Mouse (Mus musculus) cerebellum, adult 2 months (tissue): ENCODE data around the gene Ssc5d. TPM values are rescaled to one million over a fixed set of nuclear protein-coding genes. Genes with fewer than 3 reads are reported as not detected.

Source experiments
- DNase-seq, 2 experiments: peaks; one replicate each; pipeline ENCODE4 v3.0.0; 2021
- H3K27ac ChIP-seq: fragments of 200-500 bp; 2 replicates; pipeline ENCODE4 v1.5.1; 2012; ENCODE audit warnings: low read length, control low read depth, inconsistent platforms; ENCODE audit not compliant: insufficient read depth
- H3K27me3 ChIP-seq: fragments of 200-500 bp; 2 replicates; pipeline ENCODE4 v1.6.1; 2012; ENCODE audit warnings: inconsistent platforms, mild to moderate bottlenecking, low read length, moderate library complexity; ENCODE audit not compliant: control insufficient read depth, insufficient read depth
- H3K4me1 ChIP-seq: fragments of 200-500 bp; 2 replicates; pipeline ENCODE4 v1.6.1; 2011; ENCODE audit warnings: low read length; ENCODE audit not compliant: control insufficient read depth, insufficient read depth
- H3K4me3 ChIP-seq: fragments of 200-500 bp; replicated peaks from 2 replicates; pipeline ENCODE3; 2011; ENCODE audit warnings: mild to moderate bottlenecking, low read depth, low read length, control low read depth; ENCODE audit not compliant: insufficient read depth
- CTCF ChIP-seq: fragments of 200-500 bp; IDR thresholded peaks from 2 replicates; pipeline ENCODE4 v1.5.1; 2011; ENCODE audit warnings: low read depth, mild to moderate bottlenecking, control low read depth, low read length, moderate library complexity, borderline replicate concordance; ENCODE audit not compliant: insufficient read depth
- POLR2A ChIP-seq: fragments of 200-500 bp; IDR thresholded peaks from 2 replicates; pipeline ENCODE4 v1.6.1; 2011; ENCODE audit warnings: low read length, control low read depth, borderline replicate concordance; ENCODE audit not compliant: insufficient read depth
- WGBS: fragments of 180-500 bp; shearing (Covaris S2); methylation state at CpG from one replicate; pipeline ENCODE4 v1.1.7; 2018; 5-methylcytosine and 5-hydroxymethylcytosine counted together
- polyA plus RNA-seq: library from polyadenylated mRNA; depleted of rRNA; stranded (reverse); fragments of >200 nt; gene quantifications from 2 replicates; pipeline ENCODE4 v1.2.3, GENCODE M21; 2012

Ssc5d gene
- polyA plus RNA-seq, 1 experiment = 1.9 TPM

DNA sequence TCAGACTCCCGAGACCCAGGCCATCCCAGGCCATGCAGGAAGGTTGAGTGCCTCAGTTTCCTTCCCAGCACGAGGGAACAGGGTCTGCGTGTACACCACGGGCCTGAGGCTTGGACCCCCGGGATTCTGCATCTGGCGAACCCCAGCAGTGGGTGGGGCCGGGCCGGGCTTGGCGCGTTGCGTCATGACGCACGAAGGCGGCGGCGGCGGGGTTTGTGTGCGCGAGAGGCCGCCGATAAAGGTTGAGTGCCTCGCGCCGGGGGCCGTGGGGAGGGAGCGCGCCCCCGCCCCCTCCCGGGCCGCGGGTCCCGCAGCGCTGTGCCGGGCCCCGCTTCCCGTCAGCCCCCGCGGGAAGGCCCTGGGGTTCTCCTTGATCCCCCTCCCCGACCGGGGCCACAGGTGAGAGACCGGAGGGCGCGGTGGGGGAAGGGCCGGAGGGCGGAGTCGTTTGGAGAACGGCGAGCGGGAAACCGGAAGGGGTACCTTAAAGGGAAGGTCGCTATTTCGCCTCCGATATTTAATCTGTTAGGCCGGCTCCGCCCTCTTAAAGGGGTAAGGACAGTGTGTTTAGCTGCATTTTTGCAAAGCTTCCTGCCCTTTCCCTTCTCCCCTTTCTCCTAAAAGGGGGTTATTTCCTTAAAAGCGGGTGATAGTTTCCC, 10.4 kb upstream of the Ssc5d start, which contains the start of gene Zfp628:
Gene Zfp628 (plus strand): TSS at position 211 of the 659 bp plus-strand sequence.
- H3K4me1 ChIP-seq = peaks cover 7% of the 10 kb centered on the region
- DNase-seq = peak; percentile 94 to 97
- TF ChIP-seq CTCF = no peak
- peak; percentile 94 for TF ChIP-seq POLR2A
- peak within 1 kb of the TSS; percentile 97 for H3K4me3 ChIP-seq
- 0% methylated on average over 48 of the region's 56 CpGs for WGBS
- no peaks in the 10 kb centered on the region for H3K27me3 ChIP-seq
- H3K27ac ChIP-seq = peak within 1 kb of the TSS; percentile 85

DNA sequence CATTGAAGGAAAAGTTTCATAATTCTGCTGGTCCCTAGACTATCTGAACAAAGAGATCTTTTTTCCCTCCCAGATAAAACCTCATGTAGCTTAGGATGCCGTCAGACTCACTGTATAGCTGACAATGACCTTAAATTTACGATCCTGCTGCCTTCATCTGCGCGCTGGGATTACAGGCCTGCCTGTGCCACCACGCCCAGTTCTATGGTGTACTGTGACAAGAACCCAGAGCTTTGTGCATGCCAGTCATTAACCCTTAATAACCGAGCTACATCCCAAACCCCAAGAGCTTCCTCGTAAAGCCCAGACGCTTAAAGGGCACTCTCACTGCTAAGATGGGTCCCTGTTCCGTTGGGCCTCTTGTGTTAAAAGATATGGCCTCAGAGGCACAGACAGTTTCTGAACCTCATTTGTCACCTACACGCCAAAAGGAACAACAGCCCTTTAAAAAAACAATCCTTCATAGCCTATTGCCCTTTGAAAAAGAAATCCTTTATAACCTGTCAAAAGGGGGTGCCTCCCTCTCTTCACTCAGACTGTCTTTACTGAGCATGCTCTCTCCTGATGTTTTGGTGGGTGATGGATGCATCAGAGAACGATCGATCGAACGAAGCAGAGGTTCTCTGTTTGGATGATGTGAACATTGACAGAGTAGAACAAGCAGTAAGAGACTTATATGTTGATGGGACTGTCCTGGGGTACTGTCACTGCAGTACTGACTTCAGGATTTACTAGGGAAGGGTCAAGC, 9.7 kb upstream of the Ssc5d start:
- peak overlapping the region; percentile 31 for H3K27ac ChIP-seq
- peaks cover 7% of the 10 kb centered on the region for H3K4me1 ChIP-seq
- H3K27me3 ChIP-seq = no peaks in the 10 kb centered on the region
- DNase-seq = peak; percentile 65 to 69
- 12% methylated on average over 14 of the region's 14 CpGs for WGBS
- no peak for TF ChIP-seq POLR2A
- no peak for TF ChIP-seq CTCF
- peak overlapping the region; percentile 97 for H3K4me3 ChIP-seq

DNA sequence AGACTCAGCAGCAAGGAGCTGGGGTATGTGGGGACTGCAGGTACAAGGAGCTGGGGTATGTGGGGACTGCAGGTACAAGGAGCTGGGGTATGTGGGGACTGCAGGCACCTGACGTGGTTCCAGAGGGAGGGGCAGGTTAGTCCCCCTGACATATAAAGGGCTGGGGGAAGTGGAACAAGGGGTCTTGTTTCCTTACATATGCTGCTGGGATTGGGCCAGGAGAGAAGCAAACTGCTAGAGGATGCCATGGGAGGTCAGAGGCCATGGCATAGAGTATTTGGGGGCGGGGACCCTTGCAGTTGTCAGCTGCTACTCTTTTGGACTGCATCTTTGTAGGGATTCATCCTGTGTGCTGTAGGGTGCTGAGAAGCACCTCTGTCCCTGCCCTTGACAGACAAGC, 8.1 kb upstream of the Ssc5d start:
- no peak overlapping the region for H3K4me3 ChIP-seq
- 79% methylated on average over 2 of the region's 2 CpGs for WGBS
- DNase-seq = no peak
- TF ChIP-seq POLR2A (no peak), CTCF (no peak)
- H3K27me3 ChIP-seq = no peaks in the 10 kb centered on the region
- H3K4me1 ChIP-seq = peaks cover 7% of the 10 kb centered on the region
- H3K27ac ChIP-seq = no peak overlapping the region

DNA sequence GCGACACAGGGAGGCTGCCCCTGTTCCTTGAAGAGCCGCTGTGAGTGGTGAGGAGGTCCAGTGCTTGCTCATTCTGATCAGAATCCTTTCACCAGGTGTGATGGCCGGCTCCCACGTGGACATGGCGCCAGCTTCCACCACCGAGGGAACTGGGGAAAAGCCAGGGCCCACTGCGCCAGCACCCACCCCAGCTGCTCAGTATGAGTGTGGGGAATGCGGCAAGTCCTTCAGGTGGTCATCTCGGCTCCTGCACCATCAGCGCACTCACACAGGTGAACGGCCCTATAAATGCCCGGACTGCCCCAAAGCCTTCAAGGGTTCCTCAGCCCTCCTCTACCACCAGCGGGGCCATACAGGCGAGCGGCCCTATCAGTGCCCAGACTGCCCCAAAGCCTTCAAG, 6.9 kb upstream of the Ssc5d start:
- WGBS = 86% methylated on average over 15 of the region's 15 CpGs
- TF ChIP-seq POLR2A = no peak
- no peak for TF ChIP-seq CTCF
- H3K4me1 ChIP-seq = peaks cover 7% of the 10 kb centered on the region
- H3K27ac ChIP-seq = no peak overlapping the region
- H3K4me3 ChIP-seq = no peak overlapping the region
- no peaks in the 10 kb centered on the region for H3K27me3 ChIP-seq
- no peak for DNase-seq

DNA sequence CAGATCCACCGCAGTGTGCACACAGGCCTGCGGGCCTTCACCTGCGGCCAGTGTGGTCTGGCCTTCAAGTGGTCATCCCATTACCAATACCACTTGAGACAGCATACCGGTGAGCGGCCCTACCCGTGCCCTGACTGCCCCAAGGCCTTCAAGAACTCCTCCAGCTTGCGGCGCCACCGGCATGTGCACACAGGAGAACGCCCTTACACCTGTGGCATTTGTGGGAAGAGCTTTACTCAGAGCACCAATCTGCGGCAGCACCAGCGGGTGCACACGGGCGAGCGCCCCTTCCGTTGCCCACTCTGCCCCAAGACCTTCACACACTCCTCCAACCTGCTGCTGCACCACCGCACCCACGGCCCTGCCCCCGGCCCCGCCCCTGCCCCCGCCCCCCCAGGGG, 6.5 kb upstream of the Ssc5d start:
- H3K4me1 ChIP-seq = peaks cover 7% of the 10 kb centered on the region
- H3K4me3 ChIP-seq = no peak overlapping the region
- H3K27me3 ChIP-seq = no peaks in the 10 kb centered on the region
- WGBS = 88% methylated on average over 20 of the region's 21 CpGs
- no peak overlapping the region for H3K27ac ChIP-seq
- TF ChIP-seq CTCF (no peak), POLR2A (no peak)
- DNase-seq = no peak

DNA sequence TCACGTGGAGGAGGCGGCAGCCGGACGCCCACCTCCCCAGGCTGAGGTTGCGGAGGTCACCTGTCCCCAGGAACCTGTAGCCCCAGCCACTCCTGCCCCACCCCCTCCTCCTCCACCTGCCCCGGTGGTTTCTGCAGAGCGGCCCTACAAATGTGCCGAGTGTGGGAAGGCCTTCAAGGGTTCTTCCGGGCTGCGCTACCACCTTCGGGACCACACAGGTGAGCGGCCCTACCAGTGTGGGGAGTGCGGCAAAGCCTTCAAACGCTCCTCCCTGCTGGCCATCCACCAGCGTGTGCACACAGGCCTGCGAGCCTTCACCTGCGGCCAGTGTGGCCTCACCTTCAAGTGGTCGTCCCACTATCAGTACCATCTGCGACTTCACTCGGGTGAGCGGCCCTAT, 5.6 kb upstream of the Ssc5d start:
- 91% methylated on average over 21 of the region's 21 CpGs for WGBS
- no peaks in the 10 kb centered on the region for H3K27me3 ChIP-seq
- TF ChIP-seq CTCF (no peak), POLR2A (no peak)
- no peak for DNase-seq
- no peak overlapping the region for H3K27ac ChIP-seq
- peaks cover 7% of the 10 kb centered on the region for H3K4me1 ChIP-seq
- no peak overlapping the region for H3K4me3 ChIP-seq

DNA sequence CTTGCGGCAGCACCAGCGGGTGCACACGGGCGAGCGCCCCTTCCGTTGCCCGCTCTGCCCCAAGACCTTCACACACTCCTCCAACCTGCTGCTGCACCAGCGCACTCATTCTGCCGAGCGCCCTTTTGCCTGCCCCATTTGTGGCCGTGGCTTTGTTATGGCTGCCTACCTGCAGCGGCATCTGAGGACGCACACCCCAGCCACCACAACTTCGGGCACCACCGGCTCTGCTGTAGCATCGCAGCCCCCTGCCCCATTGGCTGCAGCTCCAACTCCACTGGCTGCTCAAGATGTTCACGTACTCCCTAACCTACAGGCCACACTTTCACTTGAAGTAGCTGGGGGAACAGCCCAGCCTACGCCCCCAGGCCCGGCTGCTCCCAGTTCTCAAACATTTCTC, 5.1 kb upstream of the Ssc5d start:
- Histone ChIP-seq H3K4me1 (peaks cover 7% of the 10 kb centered on the region), H3K4me3 (no peak overlapping the region), H3K27ac (no peak overlapping the region), H3K27me3 (no peaks in the 10 kb centered on the region)
- WGBS = 86% methylated on average over 19 of the region's 19 CpGs
- no peak for DNase-seq
- TF ChIP-seq POLR2A = no peak
- no peak for TF ChIP-seq CTCF

DNA sequence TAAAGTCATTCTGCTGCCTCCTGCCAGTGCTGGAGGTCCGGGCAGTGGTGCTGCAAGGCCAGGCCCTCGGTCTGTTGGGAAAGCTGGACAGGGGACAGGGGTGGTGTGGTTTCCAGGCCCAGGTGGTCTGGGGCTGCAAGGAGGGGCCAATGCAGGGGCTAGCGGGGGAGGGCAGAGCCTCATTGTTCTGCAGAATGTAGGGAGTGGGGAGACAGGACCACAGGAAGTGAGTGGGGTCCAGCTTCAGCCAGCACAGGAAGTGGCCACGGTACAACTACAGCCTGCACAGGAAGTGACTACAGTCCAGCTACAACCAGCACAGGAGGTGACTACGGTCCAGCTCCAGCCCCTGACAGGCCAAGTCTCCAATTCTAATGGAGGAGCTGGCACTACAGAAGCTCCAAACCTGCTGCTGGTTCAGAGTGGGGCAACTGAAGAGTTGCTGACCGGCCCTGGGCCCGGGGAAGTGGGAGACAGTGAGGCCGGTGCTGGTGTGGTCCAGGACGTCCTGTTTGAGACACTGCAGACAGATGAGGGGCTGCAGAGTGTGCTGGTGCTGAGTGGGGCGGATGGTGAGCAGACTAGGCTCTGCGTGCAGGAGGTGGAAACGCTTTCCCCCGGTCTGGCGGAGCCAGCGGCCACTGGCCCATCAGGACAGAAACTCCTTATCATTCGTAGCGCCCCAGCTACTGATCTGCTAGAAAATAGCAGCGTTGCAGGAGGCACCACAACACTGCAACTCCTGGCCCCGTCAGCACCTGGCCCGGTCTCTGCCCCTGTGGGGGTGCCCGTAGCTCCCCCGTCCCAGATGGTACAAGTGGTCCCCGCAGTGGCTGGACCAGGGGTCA, 4.4 kb upstream of the Ssc5d start:
- peaks cover 7% of the 10 kb centered on the region for H3K4me1 ChIP-seq
- DNase-seq = no peak
- H3K27ac ChIP-seq = no peak overlapping the region
- TF ChIP-seq POLR2A (no peak), CTCF (no peak)
- 56% methylated on average over 23 of the region's 23 CpGs for WGBS
- no peaks in the 10 kb centered on the region for H3K27me3 ChIP-seq
- no peak overlapping the region for H3K4me3 ChIP-seq
